Mouse (Mus musculus) midbrain, embryonic 14.5 days (tissue): ENCODE results near the gene Zscan5b. TPM values are rescaled to one million over a fixed set of nuclear protein-coding genes. Genes with fewer than 3 reads are reported as not detected.
A peak's percentile ranks its signal among the peaks of the same experiment; 100 is the strongest.
"Not testable (repeated sequence)": the region's sequence is repeated elsewhere in the genome, so short reads cannot be mapped to it uniquely, and the experiment has no call there.

Source experiments
- ATAC-seq: fragments of 200-750 bp; cut with Nextera tagmentation; 2 replicates; pipeline ENCODE4 v1.8.0; 2017; ENCODE audit warnings: moderate number of reproducible peaks, moderate library complexity; ENCODE audit not compliant: low FRiP score, low TSS enrichment
- DNase-seq: peaks from one replicate; pipeline ENCODE4 v3.0.0-alpha.2; 2015
- H3K27ac ChIP-seq: fragments of 300-500 bp; sonication (generic); replicated peaks from 2 replicates; pipeline ENCODE4 v1.5.1; 2014; ENCODE audit warnings: mild to moderate bottlenecking, low read depth, low read length, moderate library complexity
- H3K27me3 ChIP-seq: fragments of 300-500 bp; sonication (generic); 2 replicates; pipeline ENCODE4 v1.6.1; 2014; ENCODE audit warnings: low read length, control low read depth, mixed read lengths; ENCODE audit not compliant: control insufficient read depth, insufficient read depth
- H3K36me3 ChIP-seq: fragments of 300-500 bp; sonication (generic); 2 replicates; pipeline ENCODE4 v1.6.1; 2014; ENCODE audit warnings: low read length, control low read depth; ENCODE audit not compliant: control insufficient read depth, insufficient read depth
- H3K4me1 ChIP-seq: fragments of 300-500 bp; sonication (generic); 2 replicates; pipeline ENCODE4 v1.6.1; 2014; ENCODE audit warnings: mild to moderate bottlenecking, antibody characterized with exemption, low read length, control low read depth; ENCODE audit not compliant: control insufficient read depth, insufficient read depth
- H3K4me2 ChIP-seq: fragments of 300-500 bp; sonication (generic); 2 replicates; pipeline ENCODE4 v1.6.1; 2014; ENCODE audit warnings: mild to moderate bottlenecking, low read length, moderate library complexity
- H3K4me3 ChIP-seq: fragments of 300-500 bp; sonication (generic); replicated peaks from 2 replicates; pipeline ENCODE4 v1.5.1; 2014; ENCODE audit warnings: low read depth, low read length
- H3K9ac ChIP-seq: fragments of 300-500 bp; sonication (generic); replicated peaks from 2 replicates; pipeline ENCODE4 v1.6.1; 2014; ENCODE audit warnings: mild to moderate bottlenecking, low read length, moderate library complexity
- H3K9me3 ChIP-seq: fragments of 300-500 bp; sonication (generic); 2 replicates; pipeline ENCODE4 v1.6.1; 2016; ENCODE audit warnings: low read length, control low read depth, mixed read lengths; ENCODE audit not compliant: control insufficient read depth
- WGBS: fragments of 180-500 bp; shearing (Covaris S2); extraction: QIAGEN DNeasy Blood & Tissue Kit; methylation state at CpG from one replicate; pipeline ENCODE4 v1.1.7; 2014; 5-methylcytosine and 5-hydroxymethylcytosine counted together
- polyA plus RNA-seq: library from polyadenylated mRNA; unstranded; fragments of >200 nt; fragmentation: Nextera tagmentation; extraction: Ambion mirVana; gene quantifications from 2 replicates; pipeline ENCODE4 v1.2.1, GENCODE M21; 2014

Gene Zscan5b
- polyA plus RNA-seq, result not detected in 2 replicates

GRCm38 (mm10) chr7:6221978-6222377 lies at the start of gene Zscan5b:
Gene Zscan5b, plus strand, starts transcription at chr7:6222278.
- 95% methylated on average over 12 of the region's 12 CpGs for WGBS

GRCm38 (mm10) chr7:6172674-6173244 lies 49.3 kb upstream of the Zscan5b start:
- peak overlapping the region; percentile 66 for H3K4me3 ChIP-seq
- ATAC-seq, result peak; percentile 38
- DNase-seq, result peak; percentile 48
- under 1% methylated on average over 28 of the region's 28 CpGs for WGBS
- H3K27ac ChIP-seq, result peak overlapping the region; percentile 87
- H3K27me3 ChIP-seq, result no peaks in the 10 kb centered on the region
- H3K9ac ChIP-seq, result peak overlapping the region; percentile 78
- peaks cover 4% of the 10 kb centered on the region; the same call in 1 of the 2 replicates for H3K36me3 ChIP-seq
- H3K4me2 ChIP-seq, result peak overlapping the region; percentile 90
- H3K9me3 ChIP-seq, result no peaks in the 10 kb centered on the region
- H3K4me1 ChIP-seq, result 0 out of 2 replicates have a peak, but pooled peaks cover 3% of the 10 kb centered on the region

More at GRCm38 (mm10) chr7:6221978-6222377, at the start of gene Zscan5b:
- DNase-seq (no peak), ATAC-seq (no peak)
- H3K27me3 ChIP-seq, result no peaks in the 10 kb centered on the region
- H3K4me3 ChIP-seq, result no peak within 1 kb of the TSS
- H3K36me3 ChIP-seq, result no peaks in the 10 kb centered on the region
- no peak within 1 kb of the TSS for H3K4me2 ChIP-seq
- H3K9ac ChIP-seq, result no peak within 1 kb of the TSS
- no peaks in the 10 kb centered on the region for H3K9me3 ChIP-seq
- no peak within 1 kb of the TSS for H3K27ac ChIP-seq
- no peaks in the 10 kb centered on the region for H3K4me1 ChIP-seq

GRCm38 (mm10) chr7:6173872-6174271 lies 48.2 kb upstream of the Zscan5b start:
- H3K4me1 ChIP-seq, result 0 out of 2 replicates have a peak, but pooled peaks cover 3% of the 10 kb centered on the region
- no peak for DNase-seq
- H3K27ac ChIP-seq, result no peak overlapping the region
- no peak overlapping the region for H3K9ac ChIP-seq
- ATAC-seq, result no peak
- peak overlapping the region; percentile 90; the same call in 1 of the 2 replicates for H3K4me2 ChIP-seq
- H3K27me3 ChIP-seq, result no peaks in the 10 kb centered on the region
- H3K36me3 ChIP-seq, result peaks cover 10% of the 10 kb centered on the region; the same call in 1 of the 2 replicates
- no peak overlapping the region for H3K4me3 ChIP-seq
- H3K9me3 ChIP-seq, result no peaks in the 10 kb centered on the region
- 90% methylated on average over 8 of the region's 8 CpGs for WGBS

GRCm38 (mm10) chr7:6174365-6174987 lies 47.6 kb upstream of the Zscan5b start:
- not testable (repeated sequence) for H3K9ac ChIP-seq, H3K9me3 ChIP-seq, ATAC-seq, DNase-seq, H3K4me2 ChIP-seq, H3K4me3 ChIP-seq, H3K27me3 ChIP-seq, H3K4me1 ChIP-seq, H3K27ac ChIP-seq
- 90% methylated on average over 9 of the region's 9 CpGs for WGBS
- H3K36me3 ChIP-seq, result peaks cover 12% of the 10 kb centered on the region; the same call in 1 of the 2 replicates

- H3K4me1 ChIP-seq, result no peaks in the 10 kb centered on the region
- no peak for ATAC-seq
- no peak overlapping the region for H3K4me2 ChIP-seq
- DNase-seq, result no peak
- no peaks in the 10 kb centered on the region for H3K27me3 ChIP-seq
- H3K36me3 ChIP-seq, result peaks cover 23% of the 10 kb centered on the region
- H3K4me3 ChIP-seq, result no peak overlapping the region
- H3K9me3 ChIP-seq, result no peaks in the 10 kb centered on the region
- no peak overlapping the region for H3K27ac ChIP-seq
- H3K9ac ChIP-seq, result no peak overlapping the region
Measured at GRCm38 (mm10) chr7:6179013-6179412, 43.1 kb upstream of the Zscan5b start.

GRCm38 (mm10) chr7:6182882-6183281 lies 39.2 kb upstream of the Zscan5b start:
- H3K4me3 ChIP-seq, result no peak overlapping the region
- no peak for ATAC-seq
- H3K36me3 ChIP-seq, result peaks cover 54% of the 10 kb centered on the region

GRCm38 (mm10) chr7:6183802-6184201 lies 38.3 kb upstream of the Zscan5b start:
- Histone ChIP-seq H3K4me3 (no peak overlapping the region), H3K4me1 (no peaks in the 10 kb centered on the region), H3K9ac (no peak overlapping the region), H3K27ac (no peak overlapping the region), H3K36me3 (peaks cover 58% of the 10 kb centered on the region), H3K9me3 (no peaks in the 10 kb centered on the region), H3K4me2 (no peak overlapping the region), H3K27me3 (no peaks in the 10 kb centered on the region)
- ATAC-seq (no peak), DNase-seq (no peak)
- WGBS, result 97% methylated on average over 19 of the region's 19 CpGs

More at GRCm38 (mm10) chr7:6182882-6183281, 39.2 kb upstream of the Zscan5b start:
- Histone ChIP-seq H3K27ac (no peak overlapping the region), H3K9me3 (no peaks in the 10 kb centered on the region), H3K27me3 (no peaks in the 10 kb centered on the region), H3K4me2 (no peak overlapping the region), H3K4me1 (no peaks in the 10 kb centered on the region), H3K9ac (no peak overlapping the region)
- DNase-seq, result no peak

GRCm38 (mm10) chr7:6184521-6184920 lies 37.6 kb upstream of the Zscan5b start:
- 91% methylated on average over 8 of the region's 8 CpGs for WGBS
- H3K36me3 ChIP-seq, result peaks cover 62% of the 10 kb centered on the region
- ATAC-seq, result no peak
- H3K27me3 ChIP-seq, result no peaks in the 10 kb centered on the region
- H3K4me3 ChIP-seq, result no peak overlapping the region
- H3K4me2 ChIP-seq, result no peak overlapping the region
- H3K4me1 ChIP-seq, result no peaks in the 10 kb centered on the region
- no peaks in the 10 kb centered on the region for H3K9me3 ChIP-seq
- no peak overlapping the region for H3K27ac ChIP-seq
- DNase-seq, result no peak
- H3K9ac ChIP-seq, result no peak overlapping the region

GRCm38 (mm10) chr7:6185391-6185790 lies 36.7 kb upstream of the Zscan5b start:
- H3K4me3 ChIP-seq, result no peak overlapping the region
- no peaks in the 10 kb centered on the region for H3K27me3 ChIP-seq
- peaks cover 66% of the 10 kb centered on the region for H3K36me3 ChIP-seq
- ATAC-seq (no peak), DNase-seq (no peak)
- no peaks in the 10 kb centered on the region for H3K4me1 ChIP-seq
- no peak overlapping the region for H3K4me2 ChIP-seq
- no peak overlapping the region for H3K27ac ChIP-seq
- no peaks in the 10 kb centered on the region for H3K9me3 ChIP-seq
- 91% methylated on average over 1 of the region's 1 CpGs for WGBS
- H3K9ac ChIP-seq, result no peak overlapping the region
